Mouse (Mus musculus) kidney, adult 8-10 months (tissue): ENCODE data around the gene Srr.
A peak's percentile ranks its signal among the peaks of the same experiment; 100 is the strongest.

Experiments used
- DNase-seq, 2 experiments: peaks; one replicate each; pipeline ENCODE4 v3.0.0; 2022

Gene Srr

DNA sequence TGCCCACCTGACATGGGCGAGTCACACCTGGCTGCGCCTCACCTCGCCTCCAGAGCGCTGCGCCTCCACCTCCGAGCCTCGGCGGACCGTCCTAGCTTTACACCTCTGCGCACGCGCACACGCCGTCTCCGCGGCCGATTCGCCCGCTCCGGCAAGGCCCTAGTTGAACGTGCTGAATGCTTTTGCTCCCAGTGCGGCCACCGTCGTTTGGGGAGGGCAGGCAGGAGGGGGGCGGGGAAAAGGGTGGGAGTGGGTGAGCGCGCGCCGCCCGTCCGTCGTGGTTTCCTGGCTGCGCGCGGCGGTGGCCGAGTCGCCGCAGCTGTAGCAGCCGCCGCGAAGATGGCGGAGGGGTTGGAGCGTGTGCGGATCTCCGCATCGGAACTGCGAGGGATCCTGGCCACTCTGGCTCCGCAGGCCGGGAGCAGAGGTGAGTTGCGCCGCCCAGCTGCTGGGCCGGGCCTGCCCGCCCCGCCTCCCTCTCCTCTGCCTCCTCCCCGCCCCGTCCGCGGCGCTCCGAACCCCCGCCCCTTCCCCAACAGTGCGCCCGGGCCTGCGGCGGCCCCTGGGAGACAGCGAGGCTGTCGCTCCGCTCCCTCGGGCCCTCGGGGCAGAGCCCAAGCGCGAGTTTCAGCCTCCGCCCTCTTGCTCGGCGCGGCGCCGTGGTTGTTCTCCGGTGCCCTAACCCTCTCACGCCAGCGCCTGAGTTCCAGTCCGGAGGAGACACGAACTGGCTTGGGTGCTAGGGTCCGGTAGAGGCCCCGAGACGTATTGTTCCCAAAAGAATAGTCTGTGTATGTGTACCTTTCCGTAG lies at the start of gene Srr, which contains the start of gene Smg6:
Gene Srr, minus strand, starts transcription at position 372 of the 811 bp plus-strand sequence.
Gene Smg6, plus strand, starts transcription at position 247 of the 811 bp plus-strand sequence.
- DNase-seq, result peak; percentile 91 to 92

DNA sequence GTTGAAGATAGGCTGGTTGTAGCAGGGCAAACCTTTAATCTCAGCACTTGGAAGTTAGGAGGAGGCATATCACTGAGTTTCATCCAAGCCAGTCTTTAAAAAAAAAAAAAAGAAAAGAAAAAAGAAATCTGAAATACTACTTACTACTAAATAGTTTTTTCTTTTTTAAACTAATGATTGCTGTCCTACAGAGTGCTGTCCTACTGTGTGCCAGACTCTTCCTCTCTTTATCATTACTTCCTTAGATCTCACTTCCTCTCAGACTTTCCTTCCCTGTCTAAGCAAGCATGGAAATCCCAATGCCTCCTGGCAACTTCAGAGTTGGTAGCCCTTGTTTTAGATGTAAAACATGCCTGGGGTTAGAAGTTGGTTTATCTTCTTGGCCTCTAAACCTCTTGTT lies 48.9 kb upstream of the Srr start:
- no peak for DNase-seq

DNA sequence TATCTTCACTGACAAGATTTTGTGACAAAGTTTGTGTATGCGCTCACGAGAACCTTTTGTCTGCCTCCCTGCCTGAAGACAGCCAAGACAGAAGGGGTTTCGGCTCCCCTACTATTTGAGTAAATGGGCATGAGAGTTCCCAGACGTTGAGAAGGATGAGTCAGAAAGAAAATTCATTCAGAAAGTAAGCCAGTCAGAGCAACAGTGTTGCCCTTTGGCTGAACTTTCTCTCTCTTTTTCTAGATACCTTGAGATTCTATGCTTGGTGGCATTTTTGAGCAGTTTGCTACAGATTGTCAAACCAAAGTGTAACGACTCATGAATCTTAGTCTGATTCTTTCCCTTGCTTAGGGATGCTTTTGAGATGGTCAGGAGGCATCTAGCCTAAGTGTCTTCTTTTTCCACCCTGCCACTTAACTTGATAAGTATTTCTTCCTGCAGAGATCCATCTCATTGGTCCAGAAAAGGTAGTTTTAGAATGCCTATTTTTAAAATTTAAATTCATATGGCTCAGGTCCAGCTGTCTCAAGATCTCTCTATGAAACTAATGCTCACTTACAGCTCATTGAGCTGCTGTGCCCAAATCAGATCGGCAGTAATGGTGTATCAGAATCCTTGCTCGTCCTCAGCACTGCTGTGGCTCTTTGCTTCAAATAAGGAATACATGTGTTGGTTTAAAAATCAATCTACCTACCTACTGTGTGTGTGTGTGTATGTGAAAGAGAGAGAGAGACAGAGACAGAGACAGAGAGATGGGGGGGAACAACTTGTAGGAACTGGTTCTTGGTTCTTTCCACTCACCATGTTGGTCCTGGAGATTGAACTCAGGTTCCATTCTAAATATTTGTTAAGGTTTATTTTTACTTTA lies 47.8 kb upstream of the Srr start:
- DNase-seq, result no peak

DNA sequence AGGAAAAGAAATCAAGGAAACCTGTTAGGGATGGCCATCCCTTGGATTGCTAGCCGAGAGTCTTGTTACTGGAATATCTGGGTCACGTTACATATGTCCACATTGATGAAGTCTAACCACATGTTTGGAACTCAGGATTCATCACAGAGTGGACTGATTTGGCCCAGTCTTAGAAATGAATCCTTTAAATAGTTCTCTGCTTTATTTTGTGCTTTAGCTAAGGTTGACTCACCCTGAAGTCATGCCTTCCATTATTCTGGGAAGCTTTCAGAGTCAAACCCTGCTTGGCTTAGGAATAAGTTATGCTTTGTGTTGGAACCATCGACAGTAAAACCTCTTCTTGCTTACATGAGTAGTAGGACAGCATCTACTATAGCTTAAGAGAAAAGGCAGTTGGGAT lies 39.8 kb upstream of the Srr start:
- DNase-seq, result no peak

DNA sequence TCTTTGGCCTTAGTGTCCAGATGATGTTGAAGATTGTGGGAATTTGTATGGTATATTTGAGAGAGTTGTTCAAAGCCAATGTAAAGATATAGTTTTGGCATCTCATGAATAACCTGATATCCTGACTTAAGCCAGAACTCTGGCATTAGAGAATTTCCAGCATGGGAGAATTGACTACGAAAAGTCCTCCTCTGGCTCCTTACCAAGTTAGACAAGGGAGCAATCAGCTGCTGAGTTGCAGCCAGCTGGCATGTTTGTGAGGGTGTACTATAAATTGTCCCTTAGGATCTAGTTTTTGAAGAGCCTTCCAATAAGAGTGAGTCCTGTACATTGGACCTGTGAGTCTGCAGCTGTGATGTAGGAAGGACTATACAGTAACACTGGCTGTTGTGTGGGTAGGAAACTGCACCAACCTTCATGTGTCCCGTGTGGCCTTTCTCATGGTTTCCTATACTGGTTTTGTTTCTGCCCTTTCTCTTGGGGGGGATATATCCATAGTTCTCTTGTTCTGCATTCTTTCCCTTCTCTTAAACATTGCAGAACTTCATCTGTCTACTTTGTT lies 37.2 kb upstream of the Srr start:
- DNase-seq, result no peak

DNA sequence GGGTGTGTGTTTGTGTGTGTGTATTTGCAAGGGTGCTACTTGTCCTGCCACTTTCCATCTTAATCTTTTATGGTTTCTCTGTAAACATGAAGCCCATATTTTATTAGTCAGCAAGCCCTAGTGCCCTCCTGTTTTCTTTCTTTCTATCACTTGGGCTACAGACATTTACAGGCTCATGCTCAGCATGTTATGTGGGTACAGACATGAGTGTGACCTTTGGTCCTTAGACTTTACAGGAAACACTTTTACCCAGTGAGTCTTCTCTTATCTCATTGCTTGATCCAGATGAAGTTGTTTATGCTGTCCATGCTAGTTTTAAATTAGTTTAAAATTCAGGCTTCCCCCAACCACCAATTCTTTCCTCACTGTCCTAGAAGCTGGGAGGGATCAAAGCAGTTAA lies 36.2 kb upstream of the Srr start:
- no peak for DNase-seq

DNA sequence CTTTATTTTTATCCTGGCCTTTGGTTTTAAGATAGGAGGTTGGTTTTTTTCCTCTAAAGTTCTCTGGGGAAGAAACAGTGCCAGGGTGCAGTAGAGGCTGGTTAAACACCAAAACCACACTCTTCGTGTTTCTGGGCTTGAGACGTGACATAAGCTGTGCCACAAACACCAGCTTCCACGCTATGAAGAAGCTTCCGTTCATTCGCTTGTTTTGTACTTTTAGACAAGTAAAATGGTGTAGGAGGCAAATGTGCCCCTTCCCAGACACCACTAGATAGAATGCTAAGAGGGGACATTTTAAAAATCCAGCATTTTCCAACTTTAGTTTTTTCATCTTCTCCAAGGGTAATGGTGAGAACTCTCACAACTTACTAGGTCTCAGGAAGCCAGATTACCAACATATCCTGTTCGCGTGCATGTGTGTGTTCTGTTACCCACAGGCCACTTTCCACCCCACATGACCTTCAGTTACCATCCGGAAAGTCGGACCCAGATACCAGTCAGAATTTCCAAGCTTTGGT lies 34.3 kb upstream of the Srr start:
- DNase-seq, result no peak

DNA sequence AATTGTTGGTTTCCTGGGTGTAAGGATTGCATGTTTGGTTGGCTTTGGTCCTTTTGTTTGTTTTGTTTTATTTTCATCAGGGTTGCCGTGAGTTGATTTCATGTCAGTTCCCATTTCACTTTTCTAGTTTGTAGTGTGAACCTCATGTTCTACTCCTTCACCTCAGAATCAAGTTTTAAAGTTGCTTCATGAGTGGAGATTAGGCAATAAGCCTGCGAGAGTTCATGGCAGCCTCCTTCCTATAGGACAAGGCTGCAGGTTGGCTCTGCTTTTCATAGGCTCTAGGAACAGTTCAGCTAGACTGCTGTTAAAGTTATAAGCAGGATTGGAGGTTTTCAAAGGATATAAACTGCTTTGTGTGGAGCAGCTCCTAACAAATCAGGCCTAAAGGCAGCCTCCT lies 33.8 kb upstream of the Srr start:
- DNase-seq, result no peak

DNA sequence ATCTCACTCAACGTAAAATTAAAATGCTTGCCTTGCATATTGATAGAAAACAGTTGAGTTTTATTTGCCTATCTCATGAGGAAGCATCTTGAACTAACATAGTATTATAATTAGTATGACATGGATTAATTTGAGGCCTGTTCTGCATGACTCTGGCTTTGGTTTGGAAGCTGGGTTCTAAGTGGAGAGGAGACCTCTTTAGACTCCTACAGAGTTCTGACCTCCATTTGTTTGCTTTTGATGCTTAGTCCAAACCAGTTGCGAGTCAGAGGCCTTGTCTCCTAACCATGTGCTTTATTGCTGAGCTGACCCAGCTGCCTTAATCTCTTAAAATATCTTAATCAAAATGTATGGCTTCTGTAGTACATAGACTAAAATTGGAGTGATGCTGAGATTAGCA lies 31.9 kb upstream of the Srr start:
- DNase-seq, result no peak

DNA sequence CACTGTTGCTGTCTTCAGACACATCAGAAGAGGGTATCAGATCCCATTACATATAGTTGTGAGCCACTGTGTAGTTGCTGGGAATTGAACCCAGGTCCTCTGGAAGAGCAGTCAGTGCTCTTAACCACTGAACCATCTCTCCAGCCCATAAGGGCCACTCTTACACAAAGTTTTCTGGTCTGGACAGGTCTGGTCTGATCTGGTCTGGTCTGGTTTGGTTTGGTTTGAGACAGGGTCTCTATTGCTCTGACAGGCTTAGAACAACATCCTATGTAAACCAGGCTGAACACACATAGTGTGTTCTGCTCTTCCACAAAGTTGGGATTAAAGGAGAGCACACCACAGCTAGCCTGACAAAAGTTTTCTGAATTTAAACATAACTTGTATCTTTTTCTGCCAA lies 30.3 kb upstream of the Srr start:
- DNase-seq, result no peak

DNA sequence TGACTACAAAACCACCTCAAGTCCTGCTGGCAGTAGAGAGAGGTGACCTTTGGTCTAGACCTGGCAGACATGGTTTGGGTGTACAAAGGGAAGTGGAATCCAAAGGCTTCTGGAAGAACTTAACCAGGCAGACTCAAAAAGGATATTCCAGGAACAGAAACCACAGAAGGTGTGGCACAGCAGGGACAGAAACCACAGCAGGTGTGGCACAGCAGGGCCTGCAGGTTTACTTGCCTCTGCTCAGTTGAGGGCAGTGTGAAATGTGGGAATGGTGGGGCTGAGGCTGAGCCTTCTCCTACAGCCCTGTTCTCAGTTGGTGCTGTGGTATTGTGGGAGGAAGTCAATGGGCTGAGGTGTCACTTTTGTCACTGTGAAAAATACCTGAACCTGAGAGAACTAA lies 29.2 kb upstream of the Srr start:
- peak; percentile 49 to 55 for DNase-seq

DNA sequence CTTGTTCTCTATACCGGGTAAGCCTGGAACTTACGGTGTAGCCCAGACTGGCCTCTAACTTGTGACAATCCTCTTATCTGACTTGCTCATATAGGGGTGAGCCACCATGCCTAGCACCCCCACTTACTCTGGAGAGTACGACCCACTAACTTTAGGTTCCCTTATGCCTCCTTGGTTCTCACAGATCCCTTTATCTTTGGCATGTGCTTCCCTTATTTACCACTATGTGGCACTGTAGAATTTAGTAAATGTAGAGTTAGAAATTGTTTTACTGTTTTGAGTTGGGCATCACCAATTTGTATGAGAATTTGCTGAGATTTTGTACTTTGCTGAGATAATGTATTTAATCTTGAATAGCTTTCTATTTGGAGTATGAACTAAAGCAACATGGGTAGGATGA lies 20.6 kb upstream of the Srr start:
- DNase-seq, result peak in 1 of 2 experiments; percentile 26

DNA sequence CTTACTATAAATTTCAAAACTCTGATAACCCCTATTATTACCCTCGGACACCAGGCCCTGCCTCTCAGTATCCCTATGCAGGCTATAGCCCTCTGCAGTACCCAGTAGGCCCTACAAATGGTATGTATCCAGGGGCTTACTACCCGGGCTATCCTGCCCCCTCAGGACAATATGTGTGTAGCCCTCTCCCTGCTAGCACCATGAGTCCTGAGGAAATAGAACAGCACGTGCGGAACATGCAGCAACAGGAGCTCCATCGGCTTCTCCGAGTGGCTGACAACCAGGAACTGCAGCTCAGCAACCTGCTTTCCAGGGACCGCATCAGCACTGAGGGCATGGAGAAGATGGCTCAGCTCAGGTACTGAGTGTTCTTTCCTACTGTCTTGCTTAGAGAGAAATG lies 4.6 kb upstream of the Srr start:
- no peak for DNase-seq

DNA sequence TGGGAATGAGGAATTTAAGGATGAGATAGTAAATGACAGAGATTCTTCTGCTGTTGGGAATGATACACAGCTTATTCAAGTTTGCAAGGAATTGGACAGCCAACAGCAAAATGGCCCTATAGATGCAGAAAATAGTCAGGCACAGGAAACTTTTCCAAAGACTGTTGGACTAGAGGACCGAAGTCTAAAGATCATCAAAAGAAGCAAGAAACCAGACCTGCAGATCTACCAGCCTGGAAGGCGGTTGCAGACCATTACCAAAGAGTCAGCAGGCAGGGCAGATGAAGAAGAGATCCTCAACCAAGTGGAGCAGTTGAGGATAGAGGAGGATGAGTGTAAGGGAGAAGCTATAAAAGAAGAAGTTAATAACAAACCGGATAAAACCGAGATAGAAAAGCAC lies 3.4 kb upstream of the Srr start:
- DNase-seq, result peak; percentile 31 to 48

DNA sequence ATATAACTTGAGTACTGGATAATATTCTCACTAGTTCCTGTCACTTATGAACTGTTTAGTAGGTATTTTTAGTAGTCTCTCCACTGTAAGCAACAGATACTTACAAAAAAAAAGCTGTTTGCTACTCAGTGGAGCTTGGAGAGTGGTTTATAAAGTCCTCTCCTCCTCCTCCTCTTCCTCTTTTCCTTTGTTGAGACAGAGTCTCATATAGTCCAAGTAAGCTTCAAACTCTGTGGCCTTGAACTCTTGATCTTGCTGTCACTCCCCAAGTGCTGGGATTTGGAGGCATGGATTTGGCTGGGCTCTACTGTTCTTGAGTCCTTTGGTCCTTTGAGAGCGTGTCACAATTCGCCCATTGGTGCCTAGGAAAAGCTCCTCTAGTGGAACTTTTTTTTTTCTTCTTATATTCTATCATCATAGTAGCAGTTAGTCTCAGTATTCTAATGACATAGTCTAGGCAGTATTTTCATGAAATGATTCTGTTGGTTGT lies 1.5 kb upstream of the Srr start:
- no peak for DNase-seq

DNA sequence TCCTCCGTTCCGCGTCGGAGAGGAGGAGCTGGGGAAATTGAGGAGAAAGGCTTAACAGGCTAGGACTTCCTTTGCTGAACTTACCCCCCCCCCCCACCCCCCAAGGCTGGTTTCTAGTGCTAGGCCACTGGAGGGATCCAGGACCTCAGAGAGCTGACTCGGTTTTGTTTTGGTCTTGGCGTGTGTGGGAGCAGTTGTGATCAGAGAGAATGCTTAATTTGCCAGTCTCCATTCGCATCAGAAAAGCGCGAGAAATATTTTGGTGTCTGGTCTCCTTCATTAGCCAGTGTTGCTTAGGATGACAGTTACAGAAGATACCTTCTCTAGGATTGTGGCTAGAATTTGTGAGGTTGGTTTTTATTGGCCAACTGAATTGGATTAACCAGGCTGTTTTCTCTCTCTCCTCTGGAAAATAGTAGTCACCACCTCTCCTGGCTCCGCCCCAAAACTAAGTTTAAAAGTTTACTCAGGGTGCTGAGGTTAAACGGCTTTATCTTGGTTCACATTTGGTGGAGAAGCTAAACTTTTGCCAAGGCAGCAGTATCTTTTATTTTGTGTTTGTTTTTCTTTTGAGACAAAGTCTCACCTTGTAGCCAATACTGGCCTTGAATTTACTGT lies 749 bp upstream of the Srr start:
- peak; percentile 85 to 86 for DNase-seq

DNA sequence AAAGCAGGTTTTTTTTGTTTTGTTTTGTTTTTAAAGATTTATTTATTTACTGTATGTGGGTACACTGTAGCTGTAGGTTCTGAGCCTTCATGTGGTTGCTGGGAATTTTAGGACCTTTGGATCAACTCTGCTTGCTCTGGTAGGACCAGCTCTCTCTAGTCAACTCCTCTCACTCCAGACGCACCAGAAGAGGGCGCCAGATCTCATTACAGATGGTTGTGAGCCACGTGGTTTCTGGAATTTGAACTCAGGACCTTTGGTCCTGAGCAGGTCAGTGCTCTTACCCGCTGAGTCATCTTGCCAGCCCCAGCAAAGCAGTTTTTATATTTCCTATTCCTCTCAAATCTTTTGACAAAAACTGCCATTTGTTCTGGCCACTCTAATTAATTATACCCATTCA lies 1.6 kb downstream of the Srr start:
- peak; percentile 75 to 85 for DNase-seq

DNA sequence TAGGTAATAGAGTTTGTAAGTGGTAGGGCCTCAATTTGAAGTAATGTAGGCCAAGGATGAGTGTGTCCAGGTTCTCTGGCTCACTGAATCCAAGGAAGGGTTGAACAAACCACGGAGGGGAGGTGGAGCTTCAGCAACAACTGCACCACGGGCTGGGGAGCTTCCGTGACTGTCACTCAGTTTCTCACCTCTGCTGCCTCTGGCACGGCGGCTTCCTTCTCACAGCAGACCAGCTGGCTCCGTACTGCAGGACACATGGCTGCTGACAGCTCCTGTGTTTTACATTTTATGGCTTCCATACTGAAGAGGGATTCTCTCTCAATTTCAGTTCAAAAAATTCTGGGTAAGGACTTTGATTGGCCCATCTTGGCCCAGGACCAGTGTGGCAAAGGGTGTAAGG lies 6.5 kb downstream of the Srr start:
- no peak for DNase-seq

DNA sequence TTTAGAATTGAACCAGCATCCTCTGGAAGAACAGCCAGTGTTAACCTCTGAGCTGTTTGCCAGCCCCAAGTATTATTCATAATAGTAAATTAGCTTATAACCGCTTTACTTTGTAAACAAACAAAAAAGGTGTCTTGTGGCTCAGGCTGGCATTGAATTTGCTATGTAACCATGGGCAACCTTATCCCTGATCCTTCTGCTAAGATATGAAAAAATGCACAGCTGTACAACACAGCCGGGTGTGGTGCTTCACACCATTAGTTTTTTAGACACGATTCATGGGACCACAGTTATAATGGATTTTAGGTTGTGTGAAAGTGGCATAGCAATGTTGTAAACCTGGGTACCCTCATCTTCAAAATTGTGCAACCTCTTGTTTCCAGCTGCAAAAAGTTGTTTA lies 13.3 kb downstream of the Srr start:
- no peak for DNase-seq

DNA sequence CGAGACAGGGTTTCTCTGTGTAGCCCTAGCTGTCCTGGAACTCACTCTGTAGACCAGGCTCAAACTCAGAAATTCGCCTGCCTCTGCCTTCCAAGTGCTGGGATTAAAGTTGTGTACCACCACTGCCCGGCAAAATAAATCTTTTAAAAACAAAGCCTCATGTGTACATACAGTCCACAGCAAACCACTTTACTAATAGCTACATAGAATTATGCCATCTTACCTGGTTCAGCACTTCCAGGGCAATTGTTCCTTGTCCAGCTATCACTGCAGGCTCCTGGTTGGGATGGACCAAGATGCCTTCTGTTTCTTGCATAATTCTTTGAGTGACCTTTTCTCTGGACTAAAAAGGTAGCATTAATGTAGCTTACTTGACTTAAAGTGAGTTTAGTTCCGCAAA lies 15.8 kb downstream of the Srr start:
- no peak for DNase-seq

DNA sequence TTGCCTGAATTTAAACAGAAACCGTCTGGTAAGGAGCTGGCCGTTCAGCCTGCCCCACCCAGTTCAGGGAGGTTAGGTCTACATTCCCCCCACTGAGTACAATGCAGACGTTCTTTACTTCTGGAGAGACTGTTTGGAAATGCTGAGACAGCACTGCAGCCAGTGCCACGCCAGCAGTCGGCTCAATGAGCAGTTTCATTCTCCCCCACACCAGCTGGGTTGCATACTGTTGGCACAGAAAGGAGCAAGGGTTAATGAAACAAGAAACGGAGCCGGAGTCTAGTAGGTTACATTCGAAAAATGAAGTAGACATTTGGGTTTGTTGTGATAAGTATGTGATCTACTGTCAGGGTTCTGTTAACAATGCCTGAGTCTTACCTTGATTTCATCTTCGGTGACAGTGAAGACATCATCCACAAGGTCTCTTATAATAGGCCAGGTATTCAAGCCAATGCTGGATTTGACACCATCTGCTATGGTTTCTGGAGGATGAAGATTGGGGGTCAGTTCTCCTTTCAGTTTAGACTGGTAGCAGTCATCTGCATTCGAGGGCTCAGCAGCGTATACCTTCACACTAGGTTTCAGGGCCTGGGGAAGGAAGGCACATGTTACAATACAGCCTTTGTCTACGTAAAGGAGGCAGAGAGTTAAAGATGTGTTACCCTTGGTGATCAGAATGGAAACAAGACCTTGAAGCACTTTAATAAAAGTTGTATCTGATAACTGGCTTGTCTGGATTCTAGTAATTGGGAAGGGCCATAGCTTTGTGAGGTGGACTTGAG lies 16.9 kb downstream of the Srr start:
- peak in 1 of 2 experiments; percentile 32 for DNase-seq

DNA sequence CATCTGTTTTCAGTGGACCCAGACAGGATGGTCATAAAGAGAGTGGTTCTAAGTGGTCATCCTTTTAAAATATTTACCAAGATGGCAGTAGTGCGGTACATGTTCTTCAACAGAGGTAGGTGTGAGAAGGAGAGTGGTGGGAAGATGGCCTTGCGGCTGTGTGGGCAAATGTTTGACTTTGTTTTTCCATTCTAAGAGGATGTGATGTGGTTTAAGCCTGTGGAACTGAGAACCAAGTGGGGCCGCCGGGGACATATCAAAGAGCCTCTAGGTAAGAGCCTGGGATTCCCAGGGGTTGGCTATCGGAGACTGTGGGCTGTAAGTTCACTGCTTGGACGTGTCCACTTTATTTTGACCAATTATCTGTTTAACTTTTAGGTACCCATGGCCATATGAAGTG lies 17.9 kb downstream of the Srr start:
- no peak for DNase-seq
